Mouse (Mus musculus) heart, embryonic 10.5 days (tissue): ENCODE measurements around the gene Rxfp4. TPM values are rescaled to one million over a fixed set of nuclear protein-coding genes. Genes with fewer than 3 reads are reported as not detected.
A peak's percentile ranks its signal among the peaks of the same experiment; 100 is the strongest.

ENCODE experiments used
- DNase-seq: peaks from one replicate; pipeline ENCODE4 v3.0.0-alpha.2; 2017; ENCODE audit warnings: low spot score
- H3K27ac ChIP-seq: fragments of 300-500 bp; sonication (generic); 2 replicates; pipeline ENCODE4 v1.5.1; 2016; ENCODE audit warnings: mild to moderate bottlenecking
- H3K27me3 ChIP-seq: fragments of 300-500 bp; sonication (generic); 2 replicates; pipeline ENCODE4 v1.6.1; 2016; ENCODE audit warnings: mild to moderate bottlenecking; ENCODE audit not compliant: poor library complexity, insufficient read depth, severe bottlenecking
- H3K36me3 ChIP-seq: fragments of 300-500 bp; sonication (generic); 2 replicates; pipeline ENCODE4 v1.6.1; 2016; ENCODE audit warnings: mild to moderate bottlenecking, moderate library complexity
- H3K4me1 ChIP-seq: fragments of 300-500 bp; sonication (generic); 2 replicates; pipeline ENCODE4 v1.6.1; 2016; ENCODE audit warnings: mild to moderate bottlenecking
- H3K4me3 ChIP-seq: fragments of 300-500 bp; sonication (generic); 2 replicates; pipeline ENCODE4 v1.5.1; 2016; ENCODE audit warnings: mild to moderate bottlenecking, moderate library complexity
- H3K9me3 ChIP-seq: fragments of 300-500 bp; sonication (generic); 2 replicates; pipeline ENCODE4 v1.6.1; 2016; ENCODE audit warnings: mild to moderate bottlenecking, moderate library complexity
- WGBS: fragments of 180-500 bp; shearing (Covaris S2); methylation state at CpG from one replicate; pipeline ENCODE4 v1.1.7; 2016; 5-methylcytosine and 5-hydroxymethylcytosine counted together
- polyA plus RNA-seq: library from polyadenylated mRNA; unstranded; fragments of >200 nt; fragmentation: Nextera tagmentation; extraction: Ambion mirVana; gene quantifications from 2 replicates; pipeline ENCODE4 v1.2.1, GENCODE M21; 2016

The Rxfp4 gene
- polyA plus RNA-seq, 1 experiment from 2014 or later: not detected

DNA sequence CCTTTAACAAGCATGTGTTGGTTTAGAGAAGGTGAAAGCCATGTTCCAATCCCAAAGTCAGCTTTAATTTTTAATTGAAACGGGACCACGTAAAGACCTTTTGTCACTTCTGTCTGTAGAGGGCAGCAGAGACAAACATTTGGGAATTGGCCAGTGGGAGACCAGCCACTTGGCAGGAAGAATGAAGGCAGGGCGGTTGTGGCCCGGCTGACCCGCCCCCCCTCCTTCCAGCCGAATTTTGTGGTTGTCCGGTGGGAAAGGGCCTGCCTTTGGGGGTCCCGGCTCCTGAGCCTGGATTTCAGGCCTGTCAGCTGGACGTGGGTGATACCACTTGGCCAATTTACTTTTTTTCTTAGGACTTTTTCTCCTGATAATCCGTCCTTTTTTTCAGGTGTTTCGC, 24.5 kb upstream of the Rxfp4 start:
- no peaks in the 10 kb centered on the region for H3K36me3 ChIP-seq
- 11% methylated on average over 11 of the region's 11 CpGs for WGBS
- no peaks in the 10 kb centered on the region for H3K4me1 ChIP-seq
- H3K4me3 ChIP-seq: peak overlapping the region; percentile 51
- H3K9me3 ChIP-seq: no peaks in the 10 kb centered on the region
- DNase-seq: peak; percentile 91
- peak overlapping the region; percentile 75 for H3K27ac ChIP-seq
- no peaks in the 10 kb centered on the region for H3K27me3 ChIP-seq

DNA sequence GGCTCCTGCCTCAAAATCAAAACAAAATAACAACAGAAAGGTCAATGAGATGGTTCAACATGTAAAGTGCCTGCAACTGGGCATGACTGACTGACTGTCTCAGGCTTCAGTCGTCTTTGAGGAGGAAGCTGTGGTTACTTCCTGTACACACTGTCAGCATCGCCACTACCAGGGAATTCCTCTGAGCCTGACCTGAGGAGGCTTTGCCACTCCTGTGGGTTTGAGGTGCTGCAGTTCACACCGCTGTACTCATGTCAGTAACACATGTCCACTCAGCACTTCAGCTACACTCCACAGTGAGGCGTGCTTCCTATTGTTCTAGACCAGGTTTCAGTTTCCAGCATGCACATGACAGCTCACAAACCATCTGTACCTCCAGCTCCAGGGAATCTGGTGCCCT, 11.2 kb upstream of the Rxfp4 start:
- H3K9me3 ChIP-seq: no peaks in the 10 kb centered on the region
- H3K27ac ChIP-seq: no peak overlapping the region
- no peaks in the 10 kb centered on the region for H3K36me3 ChIP-seq
- 75% methylated on average over 4 of the region's 4 CpGs for WGBS
- peak; percentile 57 for DNase-seq
- H3K4me1 ChIP-seq: peaks cover 3% of the 10 kb centered on the region; the same call in 1 of the 2 replicates
- H3K4me3 ChIP-seq: no peak overlapping the region
- no peaks in the 10 kb centered on the region for H3K27me3 ChIP-seq

DNA sequence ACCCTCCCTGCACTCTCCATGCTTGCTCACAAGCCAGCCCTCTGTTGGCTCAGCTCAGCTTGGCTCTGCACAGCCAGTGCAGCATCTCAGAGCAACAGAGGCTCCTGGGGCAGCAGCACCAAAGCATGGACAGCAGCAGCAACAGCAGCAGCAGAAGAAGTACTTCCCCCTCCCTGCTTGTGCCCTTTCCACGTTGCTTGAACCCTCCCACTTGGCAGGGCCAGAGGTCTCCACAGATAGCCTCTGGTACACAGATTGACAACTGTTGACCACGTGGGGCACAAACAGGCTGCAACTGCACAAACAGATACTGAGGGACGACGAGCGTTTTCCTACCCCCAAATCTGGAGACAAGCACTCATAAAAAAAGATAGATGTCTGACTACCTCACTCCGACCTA, 6.9 kb upstream of the Rxfp4 start:
- Histone ChIP-seq H3K4me3 (0 out of 2 replicates have a peak overlapping the region, but pooled peaks have one; percentile 4), H3K36me3 (no peaks in the 10 kb centered on the region), H3K9me3 (no peaks in the 10 kb centered on the region), H3K27ac (no peak overlapping the region), H3K27me3 (no peaks in the 10 kb centered on the region), H3K4me1 (peaks cover 3% of the 10 kb centered on the region; the same call in 1 of the 2 replicates)
- DNase-seq: peak; percentile 74
- WGBS: 38% methylated on average over 6 of the region's 6 CpGs

DNA sequence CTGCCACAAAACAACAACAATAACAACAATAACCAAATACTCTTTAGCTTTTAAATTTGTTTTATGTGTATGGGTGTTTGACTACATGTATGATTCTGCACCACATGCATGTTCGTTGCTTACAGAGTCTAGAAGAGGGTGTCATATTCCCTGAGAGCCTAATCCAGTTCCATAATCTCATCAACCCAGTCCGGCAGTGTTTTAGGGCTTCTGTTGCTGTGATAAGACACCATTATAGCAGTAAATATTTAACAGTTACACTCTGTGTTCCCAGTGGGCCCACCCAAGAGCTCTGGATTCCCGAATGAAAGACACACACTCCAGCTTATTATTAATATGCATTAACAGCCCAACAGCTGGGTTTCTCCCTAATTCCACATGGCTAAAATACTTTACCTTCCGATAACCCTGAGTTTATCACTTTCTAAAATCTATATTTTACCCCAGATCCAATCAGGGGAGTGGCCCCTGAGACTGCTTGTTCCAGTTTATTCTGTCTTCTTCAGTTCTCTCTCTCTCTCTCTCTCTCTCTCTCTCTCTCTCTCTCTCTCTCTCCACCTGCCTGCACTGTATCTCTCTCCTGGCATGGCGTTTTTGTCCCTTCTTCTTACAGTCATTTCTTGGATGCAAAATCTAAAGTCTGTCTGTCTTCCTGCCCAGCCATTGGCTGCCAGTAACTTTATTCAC, 5.6 kb upstream of the Rxfp4 start:
- H3K4me3 ChIP-seq: no peak overlapping the region
- H3K4me1 ChIP-seq: peaks cover 5% of the 10 kb centered on the region
- no peaks in the 10 kb centered on the region for H3K9me3 ChIP-seq
- no peaks in the 10 kb centered on the region for H3K36me3 ChIP-seq
- 71% methylated on average over 5 of the region's 5 CpGs for WGBS
- H3K27me3 ChIP-seq: no peaks in the 10 kb centered on the region
- no peak for DNase-seq
- H3K27ac ChIP-seq: no peak overlapping the region

DNA sequence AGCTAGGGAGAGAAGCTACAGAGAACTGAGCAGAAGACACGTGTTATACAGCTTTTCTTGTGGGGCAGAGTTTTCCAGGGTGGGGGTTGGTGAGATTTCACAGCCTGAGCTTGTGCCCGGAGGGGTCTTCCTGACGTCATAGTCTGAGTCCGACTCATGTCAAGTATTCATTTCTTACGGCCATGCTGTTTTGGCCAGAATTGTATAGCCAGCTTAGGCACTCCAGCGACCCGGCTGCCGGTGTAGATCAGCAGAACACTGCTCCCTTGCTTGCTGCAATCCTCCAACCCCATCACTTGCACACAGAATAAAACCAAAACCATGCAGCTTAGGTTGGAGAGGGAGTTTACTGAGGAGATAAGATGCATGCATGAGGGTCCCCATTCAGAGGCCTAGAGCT, 2.7 kb upstream of the Rxfp4 start:
- Histone ChIP-seq H3K9me3 (no peaks in the 10 kb centered on the region), H3K27me3 (no peaks in the 10 kb centered on the region), H3K4me3 (no peak overlapping the region), H3K4me1 (peaks cover 16% of the 10 kb centered on the region), H3K27ac (no peak overlapping the region), H3K36me3 (no peaks in the 10 kb centered on the region)
- DNase-seq: peak; percentile 71
- WGBS: 78% methylated on average over 8 of the region's 8 CpGs

DNA sequence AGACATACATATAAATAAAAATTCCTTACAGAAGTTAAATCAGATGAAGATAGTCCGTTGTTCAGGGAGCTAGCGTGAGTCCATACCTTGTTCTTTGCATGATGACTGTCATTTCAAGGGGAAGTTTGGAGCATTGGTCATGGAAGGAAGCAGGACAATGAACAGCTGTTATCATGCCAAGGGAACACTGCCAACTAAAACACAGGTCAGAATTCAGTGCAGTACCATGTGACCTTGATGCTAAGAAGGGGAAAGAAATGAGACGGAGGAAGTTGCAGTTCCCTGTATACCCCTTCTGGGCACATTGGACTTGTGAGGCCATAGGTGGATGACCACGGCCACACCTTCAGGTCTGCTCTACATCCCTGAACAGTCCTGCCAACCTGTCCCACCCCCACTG, 1.7 kb upstream of the Rxfp4 start:
- no peaks in the 10 kb centered on the region for H3K9me3 ChIP-seq
- H3K36me3 ChIP-seq: no peaks in the 10 kb centered on the region
- peak; percentile 76 for DNase-seq
- no peaks in the 10 kb centered on the region for H3K27me3 ChIP-seq
- WGBS: 65% methylated on average over 4 of the region's 4 CpGs
- H3K4me3 ChIP-seq: no peak overlapping the region
- H3K4me1 ChIP-seq: peaks cover 13% of the 10 kb centered on the region
- H3K27ac ChIP-seq: no peak overlapping the region

DNA sequence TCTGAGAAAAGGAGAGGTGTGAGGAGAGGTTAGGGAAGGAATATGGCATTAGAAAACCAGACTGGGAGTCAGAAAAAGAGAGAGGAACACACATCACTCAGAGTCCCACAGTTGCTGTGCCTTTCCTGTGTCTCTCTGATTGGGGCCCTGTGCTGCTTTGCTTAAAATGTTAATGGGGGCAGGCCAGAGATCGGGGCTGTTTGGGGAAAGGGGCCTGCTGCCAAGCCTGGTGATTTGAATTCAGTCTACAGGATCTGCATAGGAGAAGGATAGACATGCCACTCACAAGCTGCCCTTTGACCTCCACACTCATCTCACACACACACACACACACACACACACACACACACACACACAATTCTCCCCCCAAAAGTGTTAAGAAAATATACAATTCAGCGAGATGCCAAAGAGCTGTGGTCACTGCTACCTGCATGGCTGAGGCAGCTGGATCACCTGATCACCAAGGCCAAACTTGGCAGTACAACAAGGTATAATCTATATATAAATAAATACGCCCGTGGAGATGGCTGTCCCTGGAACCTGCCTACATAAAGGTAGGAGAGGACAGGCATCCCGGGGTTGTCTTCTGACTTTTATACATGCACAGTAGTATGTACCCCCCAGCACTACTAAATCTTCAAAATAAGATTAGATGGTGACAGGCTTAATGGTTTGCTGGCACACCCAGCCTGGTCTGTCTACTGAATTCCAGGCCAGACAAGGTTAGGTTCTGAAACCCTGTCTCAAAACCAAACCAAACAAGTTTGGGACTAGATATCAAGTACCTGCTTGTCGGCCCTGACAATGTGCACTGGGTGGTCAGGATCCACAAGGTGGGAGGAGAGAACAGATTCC, 801 bp upstream of the Rxfp4 start:
- Histone ChIP-seq H3K36me3 (peaks cover 8% of the 10 kb centered on the region; the same call in 1 of the 2 replicates), H3K27me3 (no peaks in the 10 kb centered on the region), H3K27ac (no peak overlapping the region), H3K9me3 (no peaks in the 10 kb centered on the region), H3K4me3 (no peak overlapping the region), H3K4me1 (peaks cover 12% of the 10 kb centered on the region; the same call in 1 of the 2 replicates)
- peak; percentile 66 for DNase-seq
- WGBS: 73% methylated on average over 6 of the region's 6 CpGs

DNA sequence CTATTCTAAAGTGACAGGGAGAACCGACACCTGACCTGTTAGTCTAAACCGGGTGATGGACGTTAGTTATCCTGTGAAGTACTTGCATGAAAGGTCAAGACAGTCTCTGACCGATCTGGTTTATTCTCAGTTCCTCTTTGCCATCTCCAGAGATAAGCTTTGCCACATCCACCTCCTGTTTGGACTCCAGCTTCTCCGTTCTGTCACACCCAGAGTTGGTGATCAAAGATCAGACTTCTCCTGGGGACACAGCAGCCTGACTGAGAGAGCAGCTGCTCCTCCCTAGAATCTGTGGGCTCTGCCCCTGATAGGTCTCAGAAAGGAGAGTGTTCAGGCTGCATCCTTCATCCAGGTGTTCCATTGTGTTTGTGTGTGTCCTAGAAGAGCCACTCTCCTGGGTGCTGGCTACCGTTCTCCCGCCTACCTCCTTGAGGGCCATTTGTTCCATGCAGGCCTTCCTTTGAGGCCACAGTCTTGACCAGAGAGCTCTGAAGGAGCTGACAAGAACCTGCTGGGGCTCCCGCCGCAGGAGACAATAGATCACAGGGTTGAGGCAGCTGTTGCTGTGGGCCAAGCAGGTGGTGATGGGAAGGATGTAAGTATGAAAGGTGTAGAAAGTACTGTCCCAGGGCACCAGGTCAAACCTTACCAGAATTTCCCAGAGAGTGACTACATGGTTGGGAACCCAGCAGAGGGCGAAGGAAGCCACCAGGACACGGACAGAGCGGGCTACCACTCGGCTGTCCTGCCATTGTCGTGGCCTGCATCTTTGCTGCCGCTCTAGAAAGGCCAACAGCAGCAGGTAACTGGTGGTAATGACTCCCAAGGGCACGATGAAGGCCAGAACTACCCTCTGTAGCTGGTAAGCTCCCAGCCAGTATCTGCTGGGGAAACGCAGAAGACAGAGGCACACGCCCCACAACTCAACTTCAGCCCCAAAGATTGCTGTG, 998 bp downstream of the Rxfp4 start:
- 71% methylated on average over 18 of the region's 18 CpGs for WGBS
- peak; percentile 70 for DNase-seq
- no peak overlapping the region for H3K27ac ChIP-seq
- H3K4me3 ChIP-seq: no peak overlapping the region
- H3K9me3 ChIP-seq: no peaks in the 10 kb centered on the region
- H3K27me3 ChIP-seq: no peaks in the 10 kb centered on the region
- H3K36me3 ChIP-seq: peaks cover 26% of the 10 kb centered on the region
- H3K4me1 ChIP-seq: peaks cover 12% of the 10 kb centered on the region; the same call in 1 of the 2 replicates

DNA sequence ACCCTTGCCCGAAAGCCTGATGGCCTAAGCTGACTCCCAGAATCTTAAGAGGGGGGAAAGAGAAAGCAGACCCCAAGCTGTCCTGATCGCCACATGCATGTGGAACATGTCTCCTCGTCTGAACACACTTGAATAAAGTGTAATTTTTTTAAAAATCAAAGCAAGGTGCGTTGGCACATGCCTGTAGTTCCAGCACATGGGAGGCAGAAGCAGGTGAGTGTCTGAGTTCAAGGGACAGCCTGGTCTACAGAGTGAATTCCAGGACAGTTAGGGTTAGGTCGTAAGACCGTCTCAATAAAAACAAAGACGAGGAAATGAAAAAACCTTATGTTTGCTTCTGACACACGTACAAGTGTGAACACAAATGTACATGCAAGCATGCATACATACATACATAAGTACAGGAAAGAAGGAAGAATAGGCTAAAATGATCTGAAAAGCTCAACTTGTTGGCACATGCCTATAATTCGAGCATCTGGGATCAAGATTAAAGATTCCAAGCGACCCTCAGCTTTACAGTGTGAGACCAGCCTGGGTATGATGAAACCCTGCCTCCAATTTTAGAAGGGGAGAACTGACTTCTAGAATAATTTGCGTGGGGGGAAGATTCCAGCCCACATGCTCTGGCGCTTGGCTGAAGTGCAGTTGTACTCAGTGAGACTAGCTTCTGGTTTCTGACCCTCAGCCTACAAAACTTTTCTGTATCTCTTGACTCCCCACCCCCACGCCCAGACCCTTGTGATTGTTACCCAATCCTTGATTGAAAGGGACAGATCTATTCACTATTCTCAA, 2.0 kb downstream of the Rxfp4 start:
- Histone ChIP-seq H3K9me3 (no peaks in the 10 kb centered on the region), H3K4me1 (peaks cover 12% of the 10 kb centered on the region; the same call in 1 of the 2 replicates), H3K36me3 (peaks cover 36% of the 10 kb centered on the region), H3K4me3 (no peak overlapping the region), H3K27ac (no peak overlapping the region), H3K27me3 (no peaks in the 10 kb centered on the region)
- peak; percentile 73 for DNase-seq
- 78% methylated on average over 13 of the region's 13 CpGs for WGBS

DNA sequence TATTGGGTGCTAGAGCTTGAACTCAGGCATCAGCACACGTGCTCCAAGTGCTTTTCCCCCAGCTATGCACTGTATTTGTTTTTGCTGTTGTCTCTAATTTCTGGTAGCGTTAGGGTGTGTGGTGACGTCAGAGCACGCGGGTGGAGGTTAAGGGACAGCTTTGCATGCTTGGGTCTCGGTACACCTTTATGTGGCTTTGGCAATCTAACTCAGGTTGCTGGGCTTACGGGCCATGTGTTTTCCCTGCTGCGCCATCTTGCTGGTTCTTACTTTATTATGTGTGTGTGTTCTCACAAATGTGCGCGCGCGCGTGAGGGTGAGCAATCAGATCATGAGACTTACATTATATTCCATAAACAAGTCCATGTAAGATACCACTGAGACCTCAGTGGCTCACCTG, 3.0 kb downstream of the Rxfp4 start:
- DNase-seq: no peak

DNA sequence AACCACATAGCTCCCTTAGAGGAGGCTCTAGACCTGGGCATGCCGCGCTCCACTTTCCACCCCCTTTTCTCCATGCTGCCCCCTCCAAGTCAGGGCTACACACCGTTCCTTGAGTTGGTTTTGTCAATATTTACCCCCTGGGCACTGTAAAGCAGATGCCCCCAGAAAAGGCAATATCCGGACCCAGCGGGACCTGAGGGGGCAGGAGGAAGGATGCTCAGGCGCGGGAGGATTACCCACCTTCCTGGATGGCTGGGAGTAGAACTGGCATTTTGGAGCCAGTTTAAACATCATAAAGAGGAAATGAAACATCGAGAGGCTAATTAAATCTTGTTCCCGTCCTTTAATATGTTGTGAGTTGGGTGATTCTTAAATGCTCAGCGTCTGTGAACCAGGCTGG, 3.8 kb downstream of the Rxfp4 start:
- Histone ChIP-seq H3K27me3 (no peaks in the 10 kb centered on the region), H3K27ac (no peak overlapping the region), H3K4me3 (no peak overlapping the region), H3K4me1 (peaks cover 12% of the 10 kb centered on the region; the same call in 1 of the 2 replicates), H3K9me3 (no peaks in the 10 kb centered on the region), H3K36me3 (peaks cover 52% of the 10 kb centered on the region)
- DNase-seq: peak; percentile 72
- WGBS: 82% methylated on average over 10 of the region's 10 CpGs

More for the DNA sequence above, 3.0 kb downstream of the Rxfp4 start:
- Histone ChIP-seq H3K27ac (no peak overlapping the region), H3K27me3 (no peaks in the 10 kb centered on the region), H3K4me1 (peaks cover 12% of the 10 kb centered on the region; the same call in 1 of the 2 replicates), H3K9me3 (no peaks in the 10 kb centered on the region), H3K36me3 (peaks cover 45% of the 10 kb centered on the region), H3K4me3 (no peak overlapping the region)
- WGBS: 89% methylated on average over 13 of the region's 13 CpGs
